Mouse (Mus musculus) layer of hippocampus, adult 6 months (tissue): ENCODE results near the gene Olfr1177-ps. TPM values are rescaled to one million over a fixed set of nuclear protein-coding genes. Genes with fewer than 3 reads are reported as not detected.

Experiments used
- long read RNA-seq, 2 experiments: library from polyadenylated mRNA; unstranded; transcript quantifications; one replicate each; pipeline ENCODE4 v2.0.0; 2019 to 2020
- polyA plus RNA-seq: library from polyadenylated mRNA; unstranded; fragments of <200 nt; fragmentation: Nextera tagmentation; gene quantifications from 2 replicates; pipeline ENCODE4 v1.2.3, GENCODE M21; 2021

The Olfr1177-ps gene
- polyA plus RNA-seq, result not detected in 2 replicates
- long read RNA-seq, experiment 1, result 0 reads
- long read RNA-seq, experiment 2, result 0 reads

GRCm38 (mm10) chr2:88346392-88346791 lies at the start of gene Olfr1177-ps:
Olfr1177-ps (minus strand) TSS chr2:88346492.

GRCm38 (mm10) chr2:88386762-88387161 lies 40.5 kb upstream of the Olfr1177-ps start, which contains the start of gene Olfr1178:
Olfr1178 (plus strand) TSS chr2:88387062.

GRCm38 (mm10) chr2:88336421-88336820 lies 9.9 kb downstream of the Olfr1177-ps start, which contains the start of gene Olfr1176:
Olfr1176 (plus strand) TSS chr2:88336721.

GRCm38 (mm10) chr2:88327115-88327514 lies 19.2 kb downstream of the Olfr1177-ps start, which contains the start of gene Olfr1175-ps:
Olfr1175-ps (minus strand) TSS chr2:88327215.

GRCm38 (mm10) chr2:88315035-88315434 lies 31.3 kb downstream of the Olfr1177-ps start, which contains the start of gene Olfr1174-ps:
Olfr1174-ps (minus strand) TSS chr2:88315135.

Other genes with a start within 250 kb of the Olfr1177-ps start
- gene Olfr1166, start 218.2 kb downstream of the Olfr1177-ps start, polyA plus RNA-seq, result not detected in 2 replicates
- gene Olfr1167, start 191.3 kb downstream of the Olfr1177-ps start, polyA plus RNA-seq, result not detected in 2 replicates
- not detected in 2 replicates for gene Olfr1168, start 164.6 kb downstream of the Olfr1177-ps start, polyA plus RNA-seq
- not detected in 2 replicates for gene Olfr1170, start 118.2 kb downstream of the Olfr1177-ps start, polyA plus RNA-seq
- not detected in 2 replicates for gene Olfr1173, start 66.6 kb downstream of the Olfr1177-ps start, polyA plus RNA-seq
- gene Olfr1174-ps, start 31.4 kb downstream of the Olfr1177-ps start, polyA plus RNA-seq, result not detected in 2 replicates
- not detected in 2 replicates for gene Olfr1175-ps, start 19.3 kb downstream of the Olfr1177-ps start, polyA plus RNA-seq
- gene Olfr1176, start 9.8 kb downstream of the Olfr1177-ps start, polyA plus RNA-seq, result not detected in 2 replicates
- gene Olfr1178, start 40.6 kb upstream of the Olfr1177-ps start, polyA plus RNA-seq, result not detected in 2 replicates
- gene Olfr1179, start 60.0 kb upstream of the Olfr1177-ps start, polyA plus RNA-seq, result not detected in 2 replicates
- not detected in 2 replicates for gene Olfr1180, start 72.7 kb upstream of the Olfr1177-ps start, polyA plus RNA-seq
- gene Olfr1181, start 79.7 kb upstream of the Olfr1177-ps start, polyA plus RNA-seq, result not detected in 2 replicates
- not detected in 2 replicates for gene Gm13757, start 102.6 kb upstream of the Olfr1177-ps start, polyA plus RNA-seq
- gene Olfr1183, start 108.4 kb upstream of the Olfr1177-ps start, polyA plus RNA-seq, result not detected in 2 replicates
- not detected in 2 replicates for gene Olfr1184, start 137.1 kb upstream of the Olfr1177-ps start, polyA plus RNA-seq
- gene Olfr1185-ps1, start 146.8 kb upstream of the Olfr1177-ps start, polyA plus RNA-seq, result not detected in 2 replicates
- gene Olfr1186, start 172.1 kb upstream of the Olfr1177-ps start, polyA plus RNA-seq, result not detected in 2 replicates
- gene Olfr1188, start 210.4 kb upstream of the Olfr1177-ps start, polyA plus RNA-seq, result not detected in 2 replicates
- not detected in 2 replicates for gene Olfr1189, start 240.0 kb upstream of the Olfr1177-ps start, polyA plus RNA-seq